Mouse (Mus musculus) forebrain, embryonic 14.5 days (tissue): ENCODE data around the gene Ppp3ca. TPM values are rescaled to one million over a fixed set of nuclear protein-coding genes. Genes with fewer than 3 reads are reported as not detected.

Experiments used
- ATAC-seq: fragments of 200-750 bp; cut with Nextera tagmentation; 2 replicates; pipeline ENCODE4 v1.8.0; 2017; ENCODE audit warnings: mild to moderate bottlenecking, moderate library complexity
- DNase-seq: peaks from one replicate; pipeline ENCODE4 v3.0.0-alpha.2; 2015; ENCODE audit warnings: low spot score
- H3K27ac ChIP-seq: fragments of 300-500 bp; sonication (generic); 2 replicates; pipeline ENCODE4 v1.5.1; 2014; ENCODE audit warnings: low read depth, mild to moderate bottlenecking, control low read depth, low read length, moderate library complexity
- H3K27me3 ChIP-seq: fragments of 300-500 bp; sonication (generic); replicated peaks from 2 replicates; pipeline ENCODE4 v1.6.1; 2014; ENCODE audit warnings: low read length, control low read depth, mixed read lengths; ENCODE audit not compliant: control insufficient read depth, insufficient read depth
- H3K36me3 ChIP-seq: fragments of 300-500 bp; sonication (generic); 2 replicates; pipeline ENCODE4 v1.6.1; 2014; ENCODE audit warnings: low read length, control low read depth; ENCODE audit not compliant: control insufficient read depth, insufficient read depth
- H3K4me1 ChIP-seq: fragments of 300-500 bp; sonication (generic); 2 replicates; pipeline ENCODE4 v1.6.1; 2014; ENCODE audit warnings: antibody characterized with exemption, low read length, control low read depth; ENCODE audit not compliant: control insufficient read depth, insufficient read depth
- H3K4me2 ChIP-seq: fragments of 300-500 bp; sonication (generic); 2 replicates; pipeline ENCODE4 v1.6.1; 2014; ENCODE audit warnings: mild to moderate bottlenecking, control low read depth, low read length
- H3K4me3 ChIP-seq: fragments of 300-500 bp; sonication (generic); 2 replicates; pipeline ENCODE4 v1.5.1; 2014; ENCODE audit warnings: low read depth, low read length, control low read depth
- H3K9ac ChIP-seq: fragments of 300-500 bp; sonication (generic); 2 replicates; pipeline ENCODE4 v1.6.1; 2014; ENCODE audit warnings: mild to moderate bottlenecking, low read length, control low read depth, moderate library complexity
- H3K9me3 ChIP-seq: fragments of 300-500 bp; sonication (generic); replicated peaks from 2 replicates; pipeline ENCODE4 v1.6.1; 2016; ENCODE audit warnings: low read length, control low read depth, mixed read lengths; ENCODE audit not compliant: control insufficient read depth
- WGBS: fragments of 180-500 bp; shearing (Covaris S2); extraction: QIAGEN DNeasy Blood & Tissue Kit; methylation state at CpG from one replicate; pipeline ENCODE4 v1.1.7; 2014; 5-methylcytosine and 5-hydroxymethylcytosine counted together
- polyA plus RNA-seq: library from polyadenylated mRNA; unstranded; fragments of >200 nt; fragmentation: Nextera tagmentation; extraction: Ambion mirVana; gene quantifications from 2 replicates; pipeline ENCODE4 v1.2.1, GENCODE M21; 2014

Gene Ppp3ca
- polyA plus RNA-seq, 1 experiment from 2014 or later, result 84.4 TPM

GRCm38 (mm10) chr3:136741659-136742058, 71.7 kb downstream of the Ppp3ca start:
- ATAC-seq (no peak; the same call in 1 of the 2 replicates), DNase-seq (no peak)
- Histone ChIP-seq H3K27me3 (no peaks in the 10 kb centered on the region), H3K9me3 (no peaks in the 10 kb centered on the region), H3K9ac (no peak overlapping the region), H3K27ac (no peak overlapping the region), H3K4me2 (no peak overlapping the region), H3K36me3 (no peaks in the 10 kb centered on the region), H3K4me1 (peaks cover 7% of the 10 kb centered on the region), H3K4me3 (no peak overlapping the region)
- WGBS, result 71% methylated on average over 5 of the region's 5 CpGs

GRCm38 (mm10) chr3:136742258-136743057, 72.5 kb downstream of the Ppp3ca start:
- DNase-seq (no peak), ATAC-seq (no peak)
- no peak overlapping the region for H3K9ac ChIP-seq
- H3K36me3 ChIP-seq, result no peaks in the 10 kb centered on the region
- H3K27ac ChIP-seq, result no peak overlapping the region
- H3K9me3 ChIP-seq, result no peaks in the 10 kb centered on the region
- H3K4me2 ChIP-seq, result no peak overlapping the region
- H3K4me3 ChIP-seq, result no peak overlapping the region
- H3K27me3 ChIP-seq, result no peaks in the 10 kb centered on the region
- peaks cover 7% of the 10 kb centered on the region for H3K4me1 ChIP-seq
- 90% methylated on average over 9 of the region's 9 CpGs for WGBS

GRCm38 (mm10) chr3:136744295-136744897, 74.5 kb downstream of the Ppp3ca start:
- ATAC-seq, result no peak
- Histone ChIP-seq H3K4me2 (no peak overlapping the region), H3K4me3 (no peak overlapping the region), H3K9me3 (no peaks in the 10 kb centered on the region), H3K9ac (no peak overlapping the region), H3K4me1 (peaks cover 15% of the 10 kb centered on the region), H3K27ac (no peak overlapping the region), H3K27me3 (no peaks in the 10 kb centered on the region), H3K36me3 (no peaks in the 10 kb centered on the region)
- 59% methylated on average over 10 of the region's 10 CpGs for WGBS
- no peak for DNase-seq

- no peak overlapping the region for H3K9ac ChIP-seq
- no peaks in the 10 kb centered on the region for H3K27me3 ChIP-seq
- 52% methylated on average over 7 of the region's 7 CpGs for WGBS
- H3K4me3 ChIP-seq, result no peak overlapping the region
- no peak for ATAC-seq
- no peak overlapping the region for H3K27ac ChIP-seq
- no peak for DNase-seq
- no peaks in the 10 kb centered on the region for H3K9me3 ChIP-seq
- peaks cover 20% of the 10 kb centered on the region for H3K4me1 ChIP-seq
- no peaks in the 10 kb centered on the region for H3K36me3 ChIP-seq
- no peak overlapping the region for H3K4me2 ChIP-seq
Observed at GRCm38 (mm10) chr3:136745456-136745855, 75.5 kb downstream of the Ppp3ca start.

GRCm38 (mm10) chr3:136748761-136749476, 79.0 kb downstream of the Ppp3ca start:
- ATAC-seq (peak; percentile 45; the same call in 1 of the 2 replicates), DNase-seq (peak; percentile 34)
- H3K4me1 ChIP-seq, result peaks cover 31% of the 10 kb centered on the region
- H3K9me3 ChIP-seq, result no peaks in the 10 kb centered on the region
- no peak overlapping the region for H3K9ac ChIP-seq
- 47% methylated on average over 6 of the region's 6 CpGs for WGBS
- no peak overlapping the region for H3K27ac ChIP-seq
- H3K36me3 ChIP-seq, result no peaks in the 10 kb centered on the region
- H3K4me2 ChIP-seq, result no peak overlapping the region
- H3K27me3 ChIP-seq, result no peaks in the 10 kb centered on the region
- no peak overlapping the region for H3K4me3 ChIP-seq

GRCm38 (mm10) chr3:136749477-136749797, 79.5 kb downstream of the Ppp3ca start:
- DNase-seq, result peak; percentile 27
- ATAC-seq, result peak; percentile 55; the same call in 1 of the 2 replicates
- Histone ChIP-seq H3K27ac (no peak overlapping the region), H3K4me1 (peaks cover 28% of the 10 kb centered on the region), H3K9ac (no peak overlapping the region), H3K9me3 (no peaks in the 10 kb centered on the region), H3K27me3 (no peaks in the 10 kb centered on the region), H3K36me3 (no peaks in the 10 kb centered on the region), H3K4me2 (no peak overlapping the region), H3K4me3 (no peak overlapping the region)

- H3K4me1 ChIP-seq, result peaks cover 24% of the 10 kb centered on the region
- no peaks in the 10 kb centered on the region for H3K27me3 ChIP-seq
- no peaks in the 10 kb centered on the region for H3K9me3 ChIP-seq
- ATAC-seq, result no peak
- H3K9ac ChIP-seq, result no peak overlapping the region
- H3K4me2 ChIP-seq, result no peak overlapping the region
- no peaks in the 10 kb centered on the region for H3K36me3 ChIP-seq
- H3K4me3 ChIP-seq, result no peak overlapping the region
- 25% methylated on average over 2 of the region's 2 CpGs for WGBS
- no peak for DNase-seq
- no peak overlapping the region for H3K27ac ChIP-seq
Observed at GRCm38 (mm10) chr3:136749951-136750350, 80.0 kb downstream of the Ppp3ca start.

GRCm38 (mm10) chr3:136752126-136752716, 82.3 kb downstream of the Ppp3ca start:
- H3K27ac ChIP-seq, result no peak overlapping the region
- no peaks in the 10 kb centered on the region for H3K27me3 ChIP-seq
- DNase-seq (peak; percentile 25), ATAC-seq (peak; percentile 24; the same call in 1 of the 2 replicates)
- peaks cover 24% of the 10 kb centered on the region for H3K4me1 ChIP-seq
- H3K4me3 ChIP-seq, result no peak overlapping the region
- no peaks in the 10 kb centered on the region for H3K9me3 ChIP-seq
- no peaks in the 10 kb centered on the region for H3K36me3 ChIP-seq
- H3K9ac ChIP-seq, result no peak overlapping the region
- no peak overlapping the region for H3K4me2 ChIP-seq
- 9% methylated on average over 5 of the region's 5 CpGs for WGBS
